Mouse (Mus musculus) intestine, embryonic 15.5 days (tissue): ENCODE data around the gene Ostf1. TPM values are rescaled to one million over a fixed set of nuclear protein-coding genes. Genes with fewer than 3 reads are reported as not detected.

ENCODE experiments used
- polyA plus RNA-seq: library from polyadenylated mRNA; unstranded; fragments of >200 nt; fragmentation: Nextera tagmentation; extraction: Ambion mirVana; gene quantifications from 2 replicates; pipeline ENCODE4 v1.2.1, GENCODE M21; 2015

Gene Ostf1
- polyA plus RNA-seq, 1 experiment from 2014 or later = 86.3 TPM

Other genes starting within 250 kb of the Ostf1 start
- 9.0 and 9.8 TPM in 2 replicates for gene Nmrk1, start 127 bp upstream of the Ostf1 start, polyA plus RNA-seq
- gene Carnmt1, start 38.9 kb upstream of the Ostf1 start, polyA plus RNA-seq = 21.2 and 24.0 TPM in 2 replicates
- gene D030056L22Rik, start 81.4 kb upstream of the Ostf1 start, polyA plus RNA-seq = 26.4 and 30.8 TPM in 2 replicates
- gene Trpm6, start 118.2 kb upstream of the Ostf1 start, polyA plus RNA-seq = 0.04 and 0.14 TPM in 2 replicates